Mouse (Mus musculus): ENCODE results near the gene Olfml2a. TPM values are rescaled to one million over a fixed set of nuclear protein-coding genes. Genes with fewer than 3 reads are reported as not detected.

The Olfml2a gene
- polyA plus RNA-seq, 1 experiment = 5.6 TPM

DNA sequence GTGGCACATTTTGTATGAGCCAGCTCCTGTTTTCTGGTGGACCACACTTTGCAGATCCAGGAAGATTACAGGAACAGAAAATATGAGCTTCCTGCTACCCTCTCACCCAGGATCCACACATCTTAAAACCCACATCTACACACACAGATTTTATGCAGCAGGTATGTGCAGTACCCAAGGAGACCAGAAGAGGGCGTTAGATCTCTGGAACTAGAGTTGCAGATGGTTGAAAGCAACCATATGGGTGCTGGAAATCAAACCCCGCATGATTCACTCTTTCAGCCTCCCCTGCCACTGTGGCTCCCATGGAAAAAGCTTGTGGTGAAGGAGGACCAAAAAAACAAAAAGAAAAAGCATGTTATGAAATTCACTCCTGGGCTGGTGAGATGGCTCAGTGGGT lies 7.3 kb downstream of the Olfml2a start:
- no peak for DNase-seq (ENCODE audit: low read depth)
- TF ChIP-seq POLR2A (IDR thresholded peaks at IDR 0.05; ENCODE audit: borderline replicate concordance, extremely low read depth, insufficient read depth, insufficient read length, poor library complexity, severe bottlenecking) (no peak), CTCF (IDR thresholded peaks at IDR 0.05; ENCODE audit: borderline replicate concordance, extremely low read depth, insufficient read depth, insufficient read length) (peak; percentile 35; the same call in 1 of the 2 replicates)

DNA sequence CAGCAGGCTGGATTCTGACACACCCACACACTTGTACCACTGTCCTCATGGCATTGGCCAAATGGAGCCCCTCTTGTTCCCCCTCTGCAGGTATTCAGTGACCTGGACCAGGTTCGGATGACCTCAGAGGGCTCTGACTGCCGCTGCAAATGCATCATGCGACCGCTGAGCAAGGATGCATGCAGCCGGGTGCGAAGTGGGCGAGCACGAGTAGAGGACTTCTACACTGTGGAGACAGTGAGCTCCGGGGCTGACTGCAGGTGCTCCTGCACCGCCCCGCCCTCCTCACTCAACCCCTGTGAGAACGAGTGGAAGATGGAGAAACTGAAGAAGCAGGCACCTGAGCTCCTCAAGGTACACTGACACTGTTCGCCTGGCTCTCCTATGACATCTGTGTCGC lies 9.6 kb downstream of the Olfml2a start:
- DNase-seq (ENCODE audit: low read depth) = no peak
- no peak for TF ChIP-seq CTCF (IDR thresholded peaks at IDR 0.05; ENCODE audit: borderline replicate concordance, extremely low read depth, insufficient read depth, insufficient read length)
- TF ChIP-seq POLR2A (IDR thresholded peaks at IDR 0.05; ENCODE audit: borderline replicate concordance, extremely low read depth, insufficient read depth, insufficient read length, poor library complexity, severe bottlenecking) = no peak

DNA sequence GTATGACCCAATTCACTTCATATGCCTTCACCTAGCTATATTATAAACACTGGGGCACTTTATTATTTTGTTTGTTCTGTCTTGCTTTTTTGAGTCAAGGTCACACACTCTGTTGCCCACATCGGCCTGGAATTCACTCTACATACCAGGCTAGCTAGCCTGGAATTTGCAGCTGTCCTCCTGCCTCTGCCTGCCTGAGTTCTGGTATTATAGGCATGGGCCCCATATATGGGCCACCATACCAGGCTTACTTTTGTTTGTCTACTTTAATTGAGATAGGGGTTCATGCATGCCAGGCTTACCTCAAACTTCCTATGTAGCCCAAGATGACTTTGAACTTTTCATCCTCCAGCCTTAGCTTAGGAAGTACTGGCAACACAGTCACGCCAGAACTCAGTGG lies 10.1 kb downstream of the Olfml2a start:
- TF ChIP-seq POLR2A (IDR thresholded peaks at IDR 0.05; ENCODE audit: borderline replicate concordance, extremely low read depth, insufficient read depth, insufficient read length, poor library complexity, severe bottlenecking) (no peak), CTCF (IDR thresholded peaks at IDR 0.05; ENCODE audit: borderline replicate concordance, extremely low read depth, insufficient read depth, insufficient read length) (no peak)
- DNase-seq (ENCODE audit: low read depth) = no peak

DNA sequence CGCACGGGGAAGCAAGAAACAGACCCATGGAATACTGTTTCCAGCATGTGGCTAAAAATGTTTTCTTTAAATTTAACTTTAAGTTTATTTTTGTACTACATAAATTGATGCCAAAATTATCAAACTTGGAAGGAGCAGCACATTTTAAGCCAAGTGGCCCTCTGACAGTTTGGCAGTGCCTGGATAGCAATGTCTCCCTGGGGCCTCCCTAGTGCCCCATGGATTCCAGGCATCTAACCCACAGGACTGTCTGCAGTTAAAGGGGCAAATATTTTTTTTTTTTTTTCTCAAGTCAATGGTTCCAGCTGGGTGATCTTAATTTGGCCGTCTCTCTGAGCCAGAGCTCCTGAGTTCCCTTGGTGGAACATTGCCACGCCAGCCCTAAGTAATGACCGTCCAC lies 11.4 kb downstream of the Olfml2a start:
- TF ChIP-seq POLR2A (IDR thresholded peaks at IDR 0.05; ENCODE audit: borderline replicate concordance, extremely low read depth, insufficient read depth, insufficient read length, poor library complexity, severe bottlenecking) (no peak), CTCF (IDR thresholded peaks at IDR 0.05; ENCODE audit: borderline replicate concordance, extremely low read depth, insufficient read depth, insufficient read length) (no peak)
- no peak for DNase-seq (ENCODE audit: low read depth)

DNA sequence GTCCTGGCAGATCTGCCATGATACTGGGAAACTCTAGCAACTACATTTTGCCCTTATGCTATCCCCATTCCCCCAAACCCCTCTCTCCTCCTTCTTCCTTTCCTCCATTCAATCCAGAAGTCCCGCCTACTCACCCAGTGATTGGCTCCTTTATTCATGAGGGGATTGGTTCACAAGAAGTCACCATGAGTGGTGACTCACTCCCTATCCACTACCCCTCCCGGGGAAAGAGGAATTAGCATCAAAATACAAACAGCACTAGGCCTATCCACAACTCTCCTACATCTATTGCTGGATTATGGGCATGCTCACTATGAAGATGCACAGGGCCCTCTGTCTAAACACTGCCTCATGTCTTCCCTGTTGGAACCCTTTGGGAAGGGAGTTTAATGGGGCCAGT lies 12.2 kb downstream of the Olfml2a start:
- TF ChIP-seq POLR2A (IDR thresholded peaks at IDR 0.05; ENCODE audit: borderline replicate concordance, extremely low read depth, insufficient read depth, insufficient read length, poor library complexity, severe bottlenecking) = no peak
- no peak for TF ChIP-seq CTCF (IDR thresholded peaks at IDR 0.05; ENCODE audit: borderline replicate concordance, extremely low read depth, insufficient read depth, insufficient read length)
- no peak for DNase-seq (ENCODE audit: low read depth)

DNA sequence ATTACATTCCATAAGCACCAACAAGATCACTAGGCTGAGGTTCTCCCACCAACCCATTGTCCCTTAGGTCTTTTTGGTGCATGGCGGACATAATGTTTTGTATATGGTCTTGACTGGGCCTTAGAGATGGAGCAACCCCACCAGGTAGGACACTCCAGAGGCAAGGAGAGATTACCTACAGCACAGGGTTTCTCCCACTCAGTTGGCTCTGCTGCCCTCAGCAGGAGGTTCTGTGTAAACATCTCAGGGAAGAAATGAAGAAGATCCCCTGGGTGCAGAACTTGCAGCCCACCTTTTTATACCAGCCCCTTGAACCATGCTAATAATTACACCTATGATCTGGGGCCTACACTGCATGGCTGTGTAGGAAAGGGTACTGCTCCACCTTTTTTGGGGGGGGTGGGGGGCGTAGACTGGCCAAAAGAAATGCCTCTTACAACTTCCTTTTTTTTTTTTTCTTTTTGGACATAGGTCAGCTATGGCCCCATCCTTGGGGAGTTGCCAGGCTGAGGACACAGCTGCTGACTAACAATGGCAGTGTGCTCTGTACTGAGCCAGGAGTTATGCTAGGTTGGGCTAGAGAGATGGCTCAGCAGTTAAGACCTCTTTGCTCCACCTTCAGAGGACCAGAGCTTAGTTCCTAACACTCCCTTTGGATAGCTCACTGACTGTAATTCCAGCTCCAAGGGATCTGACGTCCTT lies 12.8 kb downstream of the Olfml2a start:
- TF ChIP-seq CTCF (IDR thresholded peaks at IDR 0.05; ENCODE audit: borderline replicate concordance, extremely low read depth, insufficient read depth, insufficient read length) = peak; percentile 5; the same call in 1 of the 2 replicates
- TF ChIP-seq POLR2A (IDR thresholded peaks at IDR 0.05; ENCODE audit: borderline replicate concordance, extremely low read depth, insufficient read depth, insufficient read length, poor library complexity, severe bottlenecking) = no peak
- no peak for DNase-seq (ENCODE audit: low read depth)

DNA sequence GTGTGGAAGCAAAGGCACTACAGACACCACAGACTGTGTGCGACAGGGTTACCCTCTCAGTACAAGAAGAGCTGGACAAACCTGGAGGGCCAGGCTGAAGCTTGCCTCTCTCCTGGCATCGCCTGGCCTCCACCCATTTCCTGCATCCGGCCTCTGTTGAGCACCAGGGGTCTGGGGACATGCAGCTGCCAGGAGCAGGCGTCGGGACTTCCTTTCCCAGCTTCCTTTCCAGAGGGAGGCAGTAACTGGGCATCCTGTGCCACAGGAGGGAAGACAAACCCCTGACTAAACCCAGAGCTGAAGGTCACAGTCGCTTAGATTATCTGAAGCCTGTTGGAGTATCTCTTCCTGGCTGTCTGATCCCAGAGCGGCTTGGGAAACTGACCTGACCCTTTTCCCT lies 15.8 kb downstream of the Olfml2a start:
- DNase-seq (ENCODE audit: low read depth) = no peak
- TF ChIP-seq CTCF (IDR thresholded peaks at IDR 0.05; ENCODE audit: borderline replicate concordance, extremely low read depth, insufficient read depth, insufficient read length) (no peak), POLR2A (IDR thresholded peaks at IDR 0.05; ENCODE audit: borderline replicate concordance, extremely low read depth, insufficient read depth, insufficient read length, poor library complexity, severe bottlenecking) (no peak)

DNA sequence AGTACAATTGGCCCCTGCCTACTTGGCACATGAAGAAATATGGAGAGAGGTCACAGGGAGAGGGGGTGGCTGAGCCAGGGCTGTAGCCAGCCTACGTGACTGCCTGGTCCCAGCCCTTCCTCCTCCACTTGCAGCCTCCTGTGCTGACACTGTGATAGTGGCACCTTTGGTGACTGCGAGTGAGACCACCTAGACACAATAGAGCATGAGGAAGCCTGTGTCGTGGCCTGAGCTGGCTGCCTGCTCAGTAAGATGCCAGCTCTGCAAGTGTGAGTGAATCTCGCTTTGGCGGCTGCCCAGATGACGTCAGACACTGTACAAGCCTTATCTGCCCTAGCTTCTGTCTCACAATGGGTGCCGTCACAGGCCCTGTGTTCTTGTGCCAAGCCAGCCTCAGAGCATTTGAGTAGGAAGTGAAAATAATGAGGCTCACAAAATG lies 18.5 kb downstream of the Olfml2a start:
- DNase-seq (ENCODE audit: low read depth) = peak; percentile 95
- TF ChIP-seq CTCF (IDR thresholded peaks at IDR 0.05; ENCODE audit: borderline replicate concordance, extremely low read depth, insufficient read depth, insufficient read length) (no peak), POLR2A (IDR thresholded peaks at IDR 0.05; ENCODE audit: borderline replicate concordance, extremely low read depth, insufficient read depth, insufficient read length, poor library complexity, severe bottlenecking) (no peak)

DNA sequence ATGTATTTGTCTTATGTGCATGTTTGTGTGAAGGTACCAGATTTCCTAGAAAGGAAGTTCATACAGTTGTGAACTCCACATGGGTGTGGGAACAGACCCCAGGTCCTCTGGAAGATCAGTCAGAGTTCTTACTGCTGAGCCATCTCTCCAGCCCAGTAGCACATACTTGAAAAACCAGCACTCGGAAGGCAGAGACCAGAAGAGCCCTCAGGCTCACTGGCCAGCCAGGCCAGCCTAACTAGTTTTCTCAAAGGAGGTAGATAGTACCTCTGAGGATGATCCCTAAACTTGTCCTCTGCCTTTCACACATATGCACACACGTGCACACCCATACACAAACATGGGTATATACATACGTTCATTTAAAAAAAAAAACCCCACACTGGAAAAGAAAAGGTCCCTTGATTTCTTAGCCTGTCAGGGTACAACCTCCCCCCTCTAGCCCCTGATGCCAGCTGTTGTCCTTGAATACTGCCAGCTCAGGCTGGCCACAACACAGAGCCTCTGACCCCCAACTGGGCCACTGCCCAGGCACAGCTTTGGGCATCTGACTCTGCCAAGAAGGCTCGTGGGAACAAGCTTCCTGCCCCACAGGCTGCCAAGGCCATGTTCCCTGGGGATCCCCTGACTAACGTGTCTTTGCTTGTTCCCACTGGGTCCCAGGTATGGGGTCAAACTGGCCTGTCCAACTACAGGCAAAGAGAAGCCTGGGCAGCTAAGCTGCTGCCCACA lies 21.5 kb downstream of the Olfml2a start:
- no peak for DNase-seq (ENCODE audit: low read depth)
- TF ChIP-seq POLR2A (IDR thresholded peaks at IDR 0.05; ENCODE audit: borderline replicate concordance, extremely low read depth, insufficient read depth, insufficient read length, poor library complexity, severe bottlenecking) = no peak
- TF ChIP-seq CTCF (IDR thresholded peaks at IDR 0.05; ENCODE audit: borderline replicate concordance, extremely low read depth, insufficient read depth, insufficient read length) = no peak

DNA sequence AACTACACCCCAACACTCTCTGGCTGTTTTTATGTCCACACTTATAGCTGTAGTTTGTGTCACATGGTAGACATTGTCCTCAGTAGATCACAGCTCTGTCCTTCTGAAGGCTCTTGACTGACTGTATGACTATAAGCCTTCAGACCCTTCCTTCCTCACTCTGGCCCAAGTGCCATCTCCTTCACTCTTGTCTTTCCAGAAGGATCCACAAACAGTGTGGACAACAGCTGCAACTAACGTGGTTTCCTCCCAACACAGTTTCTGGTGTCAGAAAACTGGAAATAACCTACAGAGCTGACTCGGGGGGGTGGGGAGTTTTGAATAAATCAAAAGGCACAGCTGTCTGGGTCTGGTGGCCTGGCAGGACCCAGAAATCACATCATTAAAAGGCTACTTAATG lies 24.3 kb downstream of the Olfml2a start:
- DNase-seq (ENCODE audit: low read depth) = no peak

DNA sequence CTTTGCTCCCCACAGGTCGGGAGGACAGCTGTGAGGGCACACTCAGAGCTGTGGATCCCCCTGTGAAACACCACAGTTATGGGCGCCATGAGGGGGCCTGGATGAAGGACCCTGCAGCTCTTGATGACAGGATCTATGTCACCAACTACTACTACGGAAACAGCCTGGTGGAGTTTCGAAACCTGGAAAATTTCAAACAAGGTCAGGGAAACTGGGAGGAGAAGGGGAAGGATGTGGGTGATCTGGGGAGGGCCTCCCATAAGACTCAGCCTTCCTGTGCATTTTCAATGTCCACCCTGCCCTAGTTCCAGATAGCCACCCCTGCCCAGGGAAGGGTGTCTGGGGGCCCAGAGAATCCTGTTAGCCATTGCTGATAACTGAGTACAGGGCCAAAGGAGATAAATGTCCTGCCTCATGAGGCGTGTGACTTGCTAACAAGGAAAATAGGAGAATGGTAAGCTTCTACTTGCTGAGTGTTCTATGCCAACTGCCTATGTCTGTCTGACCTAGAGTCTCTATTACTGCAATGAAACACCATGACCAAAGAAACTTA lies 26.0 kb downstream of the Olfml2a start:
- TF ChIP-seq POLR2A (IDR thresholded peaks at IDR 0.05; ENCODE audit: borderline replicate concordance, extremely low read depth, insufficient read depth, insufficient read length, poor library complexity, severe bottlenecking) (no peak), CTCF (IDR thresholded peaks at IDR 0.05; ENCODE audit: borderline replicate concordance, extremely low read depth, insufficient read depth, insufficient read length) (no peak)
- no peak for DNase-seq (ENCODE audit: low read depth)

More for the DNA sequence above, 24.3 kb downstream of the Olfml2a start:
- TF ChIP-seq POLR2A (IDR thresholded peaks at IDR 0.05; ENCODE audit: borderline replicate concordance, extremely low read depth, insufficient read depth, insufficient read length, poor library complexity, severe bottlenecking) = no peak
- no peak for TF ChIP-seq CTCF (IDR thresholded peaks at IDR 0.05; ENCODE audit: borderline replicate concordance, extremely low read depth, insufficient read depth, insufficient read length)

Measured in brain, embryonic 14.5 days (tissue).